Mouse (Mus musculus) heart, postnatal 4 days (tissue): ENCODE measurements around the gene Xlr4c. TPM values are rescaled to one million over a fixed set of nuclear protein-coding genes. Genes with fewer than 3 reads are reported as not detected.
A peak's percentile ranks its signal among the peaks of the same experiment; 100 is the strongest.
"Not testable (repeated sequence)": the region's sequence is repeated elsewhere in the genome, so short reads cannot be mapped to it uniquely, and the experiment has no call there.

Source experiments
- DNase-seq: peaks from one replicate; pipeline ENCODE4 v3.0.0; 2021
- total RNA-seq, 2 experiments: library from RNA; stranded (reverse); gene quantifications; 2 replicates each; pipeline ENCODE4 v1.2.3; 2021

The Xlr4c gene
- not detected for total RNA-seq

- DNase-seq = not testable (repeated sequence)
These were observed at the start of gene Xlr4c for GRCm38 (mm10) chrX:73242821-73243325. Xlr4c (minus strand) TSS chrX:73243130.

- not testable (repeated sequence) for DNase-seq
These were observed 22.3 kb upstream of the Xlr4c start, which contains the start of gene Xlr3c for GRCm38 (mm10) chrX:73265270-73265669. Xlr3c (minus strand) TSS chrX:73265390.

- DNase-seq = not testable (repeated sequence)
These were observed 19.5 kb upstream of the Xlr4c start for GRCm38 (mm10) chrX:73262428-73262827.

- no peak for DNase-seq
These were observed 13.6 kb downstream of the Xlr4c start for GRCm38 (mm10) chrX:73229288-73229687.

GRCm38 (mm10) chrX:73228606-73229214 is 14.2 kb downstream of the Xlr4c start:
- DNase-seq = peak; percentile 56

GRCm38 (mm10) chrX:73227914-73228605 is 14.9 kb downstream of the Xlr4c start, which contains the start of gene F8a:
F8a (plus strand) TSS chrX:73228291.
- DNase-seq = peak; percentile 79

- DNase-seq = no peak
These were observed 17.6 kb downstream of the Xlr4c start for GRCm38 (mm10) chrX:73225365-73225764.

- not testable (repeated sequence) for DNase-seq
These were observed 28.9 kb downstream of the Xlr4c start, which contains the start of gene Xlr4b for GRCm38 (mm10) chrX:73213819-73214564. Xlr4b (plus strand) TSS chrX:73214333.

GRCm38 (mm10) chrX:73191934-73192333 is 51.0 kb downstream of the Xlr4c start, which contains the start of gene Xlr3b:
Xlr3b (plus strand) TSS chrX:73192207.
- not testable (repeated sequence) for DNase-seq

Other genes starting within 250 kb of the Xlr4c start
- under 1 TPM; 0.14 to 0.19 TPM for gene Pnma5, start 206.0 kb downstream of the Xlr4c start, total RNA-seq
- not detected for gene Pnma3, start 178.3 kb downstream of the Xlr4c start, total RNA-seq
- gene Xlr4a, start 160.7 kb downstream of the Xlr4c start, total RNA-seq = 1 to 10 TPM in 1 of 2 experiments, not detected in 1; 1.0 TPM
- under 1 TPM; 0.60 to 0.72 TPM for gene Xlr3a, start 146.0 kb downstream of the Xlr4c start, total RNA-seq
- not detected for gene Gm14685, start 126.1 kb downstream of the Xlr4c start, total RNA-seq
- gene Xlr5b, start 94.3 kb downstream of the Xlr4c start, total RNA-seq = not detected
- gene DXBay18, start 93.7 kb downstream of the Xlr4c start, total RNA-seq = not detected
- gene Spin2d, start 66.1 kb downstream of the Xlr4c start, total RNA-seq = not detected
- gene Xlr3b, start 50.9 kb downstream of the Xlr4c start, total RNA-seq = 1 to 10 TPM in 1 of 2 experiments, under 1 TPM in 1; 0.92 to 6.2 TPM
- 1 to 10 TPM in 1 of 2 experiments, under 1 TPM in 1; 0.20 to 1.3 TPM for gene Xlr4b, start 28.8 kb downstream of the Xlr4c start, total RNA-seq
- gene F8a, start 14.8 kb downstream of the Xlr4c start, total RNA-seq = 1 to 10 TPM; 7.1 to 7.2 TPM
- not detected for gene Xlr3c, start 22.3 kb upstream of the Xlr4c start, total RNA-seq
- not detected for gene Xlr5a, start 49.8 kb upstream of the Xlr4c start, total RNA-seq
- gene Xlr5c, start 49.8 kb upstream of the Xlr4c start, total RNA-seq = not detected
- gene Gm45015, start 93.7 kb upstream of the Xlr4c start, total RNA-seq = not detected
- 10 to 100 TPM; 12.2 to 12.3 TPM for gene Zfp275, start 99.5 kb upstream of the Xlr4c start, total RNA-seq
- not detected for gene Gm18336, start 155.6 kb upstream of the Xlr4c start, total RNA-seq
- gene Zfp92, start 168.0 kb upstream of the Xlr4c start, total RNA-seq = not detected
- not detected for gene Trex2, start 192.2 kb upstream of the Xlr4c start, total RNA-seq
- 10 to 100 TPM; 27.4 to 27.7 TPM for gene Haus7, start 215.9 kb upstream of the Xlr4c start, total RNA-seq
- 100 to 1,000 TPM; 286 to 313 TPM for gene Bgn, start 240.5 kb upstream of the Xlr4c start, total RNA-seq